Mouse (Mus musculus) layer of hippocampus, postnatal 10 days (tissue): Measurements from ENCODE around the gene Lpin2. TPM values are rescaled to one million over a fixed set of nuclear protein-coding genes. Genes with fewer than 3 reads are reported as not detected.

Experiments
- DNase-seq, 2 experiments: peaks; one replicate each; pipeline ENCODE4 v3.0.0; 2021; ENCODE audit warnings: low spot score in 2 of 2
- total RNA-seq, 2 experiments: library from RNA; stranded (reverse); gene quantifications; 2 replicates each; pipeline ENCODE4 v1.2.3; 2021

Gene Lpin2
- total RNA-seq, 2 experiments from 2014 or later: 71.2 to 79.9 TPM

DNA sequence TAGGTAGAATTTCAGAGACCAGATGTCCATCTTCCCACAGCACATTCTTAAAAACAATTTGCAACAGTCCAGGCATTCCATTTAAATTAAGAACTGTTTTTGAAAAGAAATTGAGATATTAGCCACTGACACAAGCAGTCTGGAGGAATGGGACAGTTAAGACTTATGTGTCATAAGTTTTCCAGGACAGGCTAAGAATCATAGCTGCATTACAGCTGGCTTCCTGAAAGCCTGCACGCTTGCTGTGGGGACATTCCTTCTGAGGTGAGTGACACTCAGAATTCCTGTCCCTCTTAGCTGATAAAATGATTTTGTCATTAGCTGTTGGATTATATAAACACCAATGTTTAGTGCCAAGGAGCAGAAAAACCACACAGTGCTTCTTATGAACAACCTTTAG is 12.7 kb upstream of the Lpin2 start:
- no peak for DNase-seq

DNA sequence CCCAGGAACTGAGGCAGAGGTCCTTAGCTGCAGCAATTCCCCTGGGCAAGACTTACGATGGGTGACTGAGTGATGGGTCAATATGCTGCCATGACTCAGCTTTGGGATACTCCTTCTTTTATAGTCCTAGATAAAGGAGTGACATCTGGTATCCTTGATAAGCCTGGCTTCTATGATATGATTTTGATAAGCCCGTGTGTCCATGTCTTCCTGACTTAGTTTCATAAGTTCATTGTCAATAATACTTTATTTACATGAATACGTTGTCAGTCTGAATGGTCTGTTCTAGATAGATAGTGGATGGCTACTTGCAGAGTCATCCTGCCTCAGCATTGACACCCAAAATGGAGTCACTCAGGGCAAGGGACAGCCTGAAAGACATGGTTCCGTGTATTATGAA is 11.2 kb upstream of the Lpin2 start:
- no peak for DNase-seq

DNA sequence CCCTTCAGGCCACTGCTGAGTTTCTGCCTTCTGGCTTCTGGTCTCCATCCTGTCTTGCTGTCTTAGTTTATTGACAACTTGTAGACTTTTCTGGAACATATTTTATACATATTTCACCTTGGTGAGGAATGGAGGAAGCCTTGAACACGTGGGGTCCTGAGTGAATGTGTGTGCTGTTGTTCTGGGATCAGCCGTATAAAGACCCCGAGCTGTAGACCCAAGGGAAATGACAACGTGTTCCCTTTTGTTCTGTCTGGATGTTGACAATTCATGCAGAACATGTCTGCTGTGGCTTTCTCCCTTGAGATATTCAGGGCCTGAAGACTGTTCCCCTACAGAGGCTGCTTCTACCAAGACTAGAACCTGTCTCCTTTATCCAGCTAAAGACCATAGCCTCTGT is 5.0 kb upstream of the Lpin2 start:
- no peak for DNase-seq

DNA sequence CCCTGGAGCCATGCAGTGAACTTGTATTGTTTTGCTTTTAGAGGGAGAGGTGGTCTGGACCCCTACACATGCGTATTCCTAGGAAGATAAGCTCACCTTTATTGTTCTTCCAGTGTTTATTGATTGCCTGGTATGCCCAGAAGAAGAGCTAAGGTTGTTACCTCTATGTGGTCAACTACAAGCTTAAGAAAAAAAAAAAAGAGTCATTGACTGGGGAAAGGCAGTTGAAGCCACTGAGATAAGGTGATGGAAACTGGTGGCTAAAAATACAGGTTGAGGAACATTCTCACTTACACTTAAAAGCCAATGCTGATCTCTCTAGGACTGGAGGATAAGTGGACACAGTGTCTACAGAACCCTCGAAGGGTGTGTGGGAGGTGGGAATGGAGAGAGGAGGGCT is 4.4 kb upstream of the Lpin2 start:
- no peak for DNase-seq

DNA sequence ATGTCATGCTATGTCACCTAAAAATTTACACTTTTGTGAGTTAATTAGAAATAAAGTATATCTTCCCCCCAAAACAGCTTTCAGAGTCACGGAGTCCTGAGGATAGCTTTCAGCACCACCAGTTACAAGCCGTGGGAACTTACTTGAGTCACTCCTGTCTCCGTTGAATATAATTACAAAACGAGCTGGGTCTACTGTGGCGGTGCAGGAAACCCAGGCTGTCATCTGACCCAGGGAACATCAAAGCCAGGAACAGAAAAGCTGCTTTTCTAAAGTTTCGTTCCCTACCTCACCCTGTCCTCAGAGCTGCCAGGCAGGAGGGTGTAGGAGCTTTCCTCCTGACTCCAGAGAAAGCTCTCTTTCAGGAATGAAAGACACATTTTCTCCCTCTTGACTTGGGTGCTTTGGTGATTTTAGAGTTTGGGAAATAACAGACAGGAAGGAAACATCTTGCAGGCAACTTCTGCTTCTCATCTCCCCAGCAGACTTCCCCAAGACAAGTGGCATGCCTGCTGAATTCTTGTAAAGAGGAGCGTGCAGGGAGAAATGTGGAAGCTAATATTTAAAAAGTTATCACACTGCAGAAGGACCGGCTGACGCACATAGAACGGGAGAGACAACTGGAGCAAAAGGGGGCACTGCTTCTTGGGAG is 3.7 kb upstream of the Lpin2 start:
- DNase-seq: no peak

DNA sequence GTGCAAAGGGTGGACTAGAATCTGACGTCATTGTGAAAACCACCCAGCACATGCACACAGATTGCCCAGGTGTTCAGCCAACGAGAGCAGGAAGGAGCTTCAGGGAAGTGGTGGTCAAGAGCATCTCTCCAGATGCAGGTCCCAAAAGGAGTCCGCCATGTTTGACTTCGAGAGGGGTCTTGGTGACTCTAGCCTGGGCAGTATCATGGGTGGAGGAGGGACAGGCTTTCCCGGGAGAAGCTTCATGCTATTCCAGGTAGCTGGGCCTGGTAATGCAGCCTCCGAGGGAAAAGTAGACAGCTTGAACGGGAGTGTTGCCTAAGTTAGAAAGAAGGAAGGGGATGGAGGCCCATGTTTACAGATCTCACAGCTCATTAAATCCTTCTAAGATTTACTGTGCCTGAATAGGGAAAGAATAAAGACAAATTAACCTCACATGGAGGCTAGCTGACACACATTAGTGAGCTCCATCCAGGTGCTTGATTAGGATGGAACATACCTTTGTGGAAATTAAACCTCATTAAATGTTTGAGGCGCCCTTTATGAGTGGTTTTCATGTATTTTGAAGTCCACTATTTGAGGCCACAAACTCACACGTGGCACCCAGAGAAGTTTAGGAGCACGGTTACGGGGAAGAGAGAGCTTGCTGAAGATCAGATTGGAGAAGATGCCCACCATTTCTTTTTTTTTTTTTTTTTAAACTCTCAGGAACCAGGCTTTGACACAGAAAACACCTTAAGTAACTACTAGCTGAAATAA is 2.6 kb upstream of the Lpin2 start:
- no peak for DNase-seq

DNA sequence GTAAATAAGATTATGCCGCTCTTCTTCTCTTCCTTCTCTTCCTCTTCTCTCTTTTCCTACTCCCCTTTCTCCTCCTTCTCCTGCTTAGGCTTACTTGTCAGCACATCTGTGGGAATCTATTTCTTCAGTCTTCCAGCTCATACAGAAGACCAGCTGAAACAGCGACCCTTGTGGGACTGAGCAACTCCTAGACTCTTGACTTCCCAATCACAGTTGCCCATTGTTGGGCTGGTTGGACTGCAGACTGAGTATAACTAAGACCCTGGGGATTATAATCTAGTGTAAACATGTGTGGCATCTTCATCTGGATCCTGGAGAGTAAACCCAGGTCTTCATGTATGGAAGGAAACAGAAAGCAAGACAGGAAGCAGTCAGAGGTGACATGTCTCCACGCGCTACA is 1.8 kb upstream of the Lpin2 start:
- DNase-seq: no peak

DNA sequence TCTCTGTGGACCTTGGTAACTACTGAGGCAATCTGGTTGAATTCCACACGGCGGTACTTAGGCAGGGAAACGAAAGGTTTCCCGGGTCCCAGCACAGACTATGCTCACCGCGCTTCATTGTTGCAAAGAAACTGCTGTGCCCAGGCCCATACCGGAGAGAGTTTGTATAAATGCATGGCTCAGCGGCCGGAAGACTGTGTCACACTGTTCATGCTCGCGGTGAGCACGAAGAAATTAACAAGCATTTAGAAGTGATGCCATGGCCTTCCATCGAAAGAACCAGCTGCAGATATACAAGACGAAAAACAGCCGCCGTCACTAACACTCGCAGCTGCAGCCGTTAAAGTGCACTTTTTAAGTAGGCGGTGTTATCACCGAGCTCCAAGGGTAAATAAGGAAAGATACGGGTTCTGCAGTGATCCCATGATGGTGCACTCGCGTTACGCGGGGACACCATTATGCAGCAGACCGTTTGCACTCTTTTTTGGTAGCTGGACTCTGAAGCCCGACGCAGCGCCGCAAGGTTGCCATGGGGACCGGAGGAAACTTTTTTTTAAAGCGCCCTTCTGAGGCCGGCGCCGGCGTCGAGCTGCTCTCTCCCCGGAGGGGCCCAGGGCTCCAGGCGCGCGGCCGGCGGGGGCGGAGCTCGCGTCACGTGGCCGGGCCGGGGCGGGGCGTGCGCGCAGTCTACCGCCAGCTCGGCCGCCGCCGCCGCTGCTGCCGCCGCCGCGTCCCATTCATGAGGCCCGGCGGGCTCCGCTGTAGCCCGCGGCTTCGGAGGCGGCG is 704 bp downstream of the Lpin2 start:
- DNase-seq: peak; percentile 88 to 94

DNA sequence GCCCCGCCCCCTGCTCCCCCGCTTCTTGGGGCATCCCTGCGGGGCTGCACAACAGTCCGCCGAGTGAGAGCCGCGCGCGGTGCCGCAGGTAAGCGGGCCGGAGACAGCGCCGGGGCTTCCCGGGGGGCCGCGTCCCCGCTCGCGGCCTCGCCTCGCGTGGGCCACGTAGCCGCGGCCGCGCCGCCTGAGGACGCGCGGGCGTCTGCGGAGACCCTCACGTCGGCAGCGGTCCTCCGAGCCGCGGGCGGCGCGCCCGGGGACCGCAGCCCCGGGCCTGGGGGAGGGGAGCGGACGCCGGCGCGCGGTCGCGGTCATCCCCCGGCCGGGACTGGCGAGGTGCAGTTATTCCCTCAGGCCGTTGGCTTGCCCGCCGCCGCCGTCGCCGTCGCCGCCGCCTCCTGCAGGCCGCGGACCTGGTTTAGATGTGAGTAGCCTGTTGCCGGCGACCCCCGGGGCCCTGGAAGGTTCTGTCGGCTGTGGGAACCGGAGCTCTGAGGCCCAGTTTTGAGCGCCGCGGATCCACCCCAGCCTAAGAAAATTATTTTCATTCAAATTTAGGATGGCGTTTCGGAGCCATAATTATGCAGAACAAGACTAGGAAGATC is 1.4 kb downstream of the Lpin2 start:
- DNase-seq: peak in 1 of 2 experiments; percentile 46

DNA sequence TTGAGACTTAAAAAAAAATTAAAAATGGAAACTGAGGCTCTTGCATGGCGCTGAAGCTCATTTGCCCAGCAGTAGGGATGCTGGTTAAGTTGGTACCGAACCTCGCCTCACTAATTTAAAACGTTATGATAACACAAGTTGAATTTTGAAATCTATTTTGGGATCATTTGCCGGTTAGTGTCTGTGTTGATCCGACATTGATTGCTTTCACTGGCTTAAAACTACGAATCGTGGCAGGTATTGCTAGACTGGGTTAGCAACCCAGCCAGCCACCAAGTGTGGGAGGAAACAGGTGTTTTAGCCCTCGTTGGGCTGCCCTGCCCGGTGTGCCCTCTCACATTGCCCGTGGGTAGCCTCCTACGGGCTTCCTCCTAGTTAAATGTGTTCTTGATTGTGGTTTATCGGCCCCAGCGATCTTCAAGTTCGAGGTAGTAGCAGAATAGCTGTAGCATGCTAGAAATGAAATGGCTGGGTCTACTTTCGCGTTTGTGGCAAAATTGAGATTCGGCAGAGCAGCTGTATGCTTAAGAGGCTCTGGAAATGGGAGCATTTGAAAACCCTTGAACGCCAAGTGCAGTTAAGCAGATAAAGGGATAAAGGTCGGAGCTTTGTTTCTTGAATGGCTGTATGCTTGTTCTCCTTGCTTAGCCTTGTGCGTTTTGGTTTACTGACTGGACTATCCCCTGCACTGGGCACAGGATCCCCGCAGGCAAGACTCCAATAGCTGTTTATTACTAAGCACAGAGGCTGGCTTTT is 2.2 kb downstream of the Lpin2 start:
- peak; percentile 26 to 32 for DNase-seq

DNA sequence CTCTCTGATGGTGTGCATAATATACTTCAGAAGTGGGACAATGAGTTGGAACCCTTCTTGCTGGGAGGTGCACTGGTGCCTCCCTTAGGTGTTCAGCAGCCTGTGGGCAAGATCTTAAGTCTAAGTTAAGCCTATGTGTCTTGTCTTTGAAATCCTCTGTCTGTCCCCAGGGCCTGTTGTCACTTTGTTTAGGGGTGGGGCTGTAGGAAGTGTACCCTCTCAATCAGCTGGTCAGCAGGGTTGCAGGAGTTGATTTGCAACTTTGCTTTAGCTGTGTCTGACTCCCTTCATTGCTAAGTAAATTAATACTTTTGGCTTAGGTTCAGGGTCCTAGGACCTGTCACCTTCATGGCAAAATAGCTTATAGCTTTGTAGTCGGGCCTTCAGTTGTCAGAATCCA is 3.0 kb downstream of the Lpin2 start:
- no peak for DNase-seq

DNA sequence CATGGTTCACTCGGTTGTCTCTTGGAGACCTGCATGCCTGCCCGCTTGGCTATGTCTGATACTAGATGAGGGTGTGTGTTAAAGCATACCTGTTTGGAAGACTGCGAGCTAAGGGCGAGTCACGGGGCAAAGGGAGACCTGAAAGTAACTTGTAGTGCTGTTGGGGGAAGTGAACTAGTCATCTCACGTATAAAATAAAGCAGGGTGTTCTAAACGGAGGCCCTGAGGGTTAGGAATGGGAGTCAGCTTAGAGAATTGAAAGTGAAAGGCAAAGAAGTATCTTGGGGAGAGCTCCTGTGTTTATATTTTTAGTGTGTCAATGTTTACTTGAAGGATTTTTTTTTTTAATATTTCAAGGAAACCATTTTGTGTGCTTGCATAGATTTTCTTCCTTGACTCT is 8.2 kb downstream of the Lpin2 start:
- no peak for DNase-seq

DNA sequence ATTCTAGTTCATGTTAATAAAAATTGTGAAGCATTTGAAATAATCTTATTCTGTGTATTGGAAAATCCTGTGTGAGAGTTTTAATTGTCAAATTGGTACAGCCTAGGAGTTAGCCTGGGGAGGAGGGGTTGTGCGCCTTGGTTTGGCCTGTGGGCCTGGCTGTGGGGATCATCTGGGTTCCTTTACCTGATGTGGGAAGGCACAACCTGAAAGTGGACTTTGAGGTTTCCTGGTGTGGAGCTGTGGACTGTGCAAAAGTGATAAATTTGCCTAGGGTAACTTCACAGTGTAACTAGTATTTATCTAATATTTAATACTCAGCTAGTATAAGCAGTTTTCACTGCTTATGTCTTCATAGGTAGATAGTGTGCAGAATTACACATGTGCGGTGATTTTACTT is 8.7 kb downstream of the Lpin2 start:
- no peak for DNase-seq

DNA sequence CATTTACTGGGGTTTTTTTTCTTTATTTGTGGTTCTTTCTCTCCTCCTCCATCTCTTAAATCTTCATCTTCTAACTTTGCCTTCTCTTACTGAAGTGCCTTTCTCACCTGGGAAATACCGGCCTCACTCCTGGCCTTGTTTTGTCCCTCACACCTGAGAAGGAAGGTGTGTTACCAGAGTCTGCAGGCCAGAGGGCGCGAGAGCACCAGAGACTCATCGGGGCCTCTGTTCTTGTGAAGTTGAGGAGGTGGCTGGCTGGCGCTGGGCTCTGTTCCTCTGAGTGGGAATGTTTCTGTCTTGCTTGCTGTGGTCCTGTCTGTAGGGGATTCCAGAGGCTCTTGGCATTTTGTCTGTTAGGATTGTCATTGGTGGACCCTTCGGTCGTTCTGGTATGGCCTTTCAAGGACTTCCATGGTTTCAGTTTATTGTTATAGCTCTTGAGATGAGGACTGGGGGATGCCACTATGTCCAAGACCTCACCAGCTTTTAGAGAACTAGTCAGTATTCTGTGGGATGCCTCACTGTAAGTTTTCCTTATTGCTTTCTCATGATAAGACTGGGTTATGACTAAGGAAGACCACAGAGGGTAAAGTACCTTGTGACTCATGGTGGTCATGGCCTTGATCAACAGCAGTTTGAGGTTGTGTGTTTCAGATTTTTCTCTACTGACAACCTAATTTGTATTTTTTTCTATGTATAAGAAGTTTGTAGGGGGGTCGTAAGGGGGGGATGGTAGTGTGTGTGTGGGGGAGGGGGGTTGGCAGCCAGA is 9.5 kb downstream of the Lpin2 start:
- no peak for DNase-seq

DNA sequence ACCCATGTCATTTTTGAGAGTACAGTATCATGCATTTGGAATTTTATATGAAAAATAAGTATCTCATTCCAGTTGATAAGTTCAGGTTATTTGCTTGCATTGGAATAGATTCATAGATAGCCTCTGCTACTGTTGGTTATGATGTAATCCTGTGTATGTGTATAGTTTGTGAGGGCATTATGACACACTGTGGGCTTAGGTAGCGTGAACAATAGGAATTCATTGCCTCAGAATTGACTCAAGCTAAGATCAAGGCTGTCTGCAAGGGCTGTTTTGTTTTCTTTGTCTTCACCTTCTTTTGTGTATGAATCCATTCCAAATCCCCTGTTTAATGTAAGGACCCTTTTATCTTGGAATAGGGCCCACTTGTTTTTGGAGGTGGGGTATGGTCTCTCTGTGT is 10.7 kb downstream of the Lpin2 start:
- no peak for DNase-seq

DNA sequence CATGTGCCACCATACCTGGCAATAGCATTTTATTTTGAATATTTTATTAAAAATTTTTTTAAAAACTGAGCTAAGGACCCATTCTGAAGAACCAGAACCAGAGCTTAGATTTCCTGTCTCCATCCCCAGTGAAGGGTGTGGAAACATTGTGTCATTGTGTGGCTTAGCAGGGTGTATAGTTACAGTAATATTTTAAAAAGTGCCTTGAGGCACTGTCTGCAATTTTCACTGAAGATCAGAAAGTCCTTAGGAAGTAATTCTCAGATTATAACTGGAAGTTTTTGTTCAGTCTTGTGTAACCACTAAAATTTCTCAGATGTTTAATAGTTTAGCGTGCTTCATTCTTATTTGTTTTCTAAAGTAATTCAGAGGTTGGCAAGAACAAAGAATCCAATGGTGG is 11.1 kb downstream of the Lpin2 start:
- no peak for DNase-seq

DNA sequence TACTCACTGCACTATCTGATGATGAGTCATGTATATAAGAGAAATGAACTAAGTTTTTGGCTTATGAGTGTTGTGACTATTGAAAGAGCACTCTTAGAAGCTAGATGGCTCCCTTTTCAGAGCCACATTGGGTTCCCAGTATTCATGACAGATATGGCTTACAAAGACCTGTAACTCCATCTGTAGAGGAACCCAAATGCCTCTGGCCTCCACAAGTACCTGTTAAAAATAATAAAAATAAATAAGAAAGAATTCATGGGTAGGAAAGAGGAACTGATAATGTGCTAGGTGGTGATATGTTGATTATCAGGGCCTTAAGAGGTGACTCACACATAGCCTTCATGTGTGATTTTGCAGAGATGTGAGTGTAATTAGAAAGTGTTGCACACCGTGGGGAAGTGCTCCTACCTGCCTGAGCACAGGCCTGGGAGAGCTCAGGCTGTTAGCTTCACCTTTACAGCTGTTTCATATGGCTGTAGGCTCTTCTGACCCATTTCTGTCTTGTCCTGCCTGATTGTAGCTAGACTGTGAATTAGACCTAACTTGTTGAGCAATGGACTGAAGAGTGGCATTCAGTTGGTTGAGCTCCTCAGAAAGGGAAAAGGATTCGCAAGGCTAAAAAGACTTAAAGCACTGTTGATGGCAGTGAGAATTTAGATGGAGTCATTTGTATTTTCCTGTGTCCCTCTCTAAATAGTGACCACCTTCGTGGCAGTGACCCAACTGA is 12.7 kb downstream of the Lpin2 start:
- DNase-seq: no peak

DNA sequence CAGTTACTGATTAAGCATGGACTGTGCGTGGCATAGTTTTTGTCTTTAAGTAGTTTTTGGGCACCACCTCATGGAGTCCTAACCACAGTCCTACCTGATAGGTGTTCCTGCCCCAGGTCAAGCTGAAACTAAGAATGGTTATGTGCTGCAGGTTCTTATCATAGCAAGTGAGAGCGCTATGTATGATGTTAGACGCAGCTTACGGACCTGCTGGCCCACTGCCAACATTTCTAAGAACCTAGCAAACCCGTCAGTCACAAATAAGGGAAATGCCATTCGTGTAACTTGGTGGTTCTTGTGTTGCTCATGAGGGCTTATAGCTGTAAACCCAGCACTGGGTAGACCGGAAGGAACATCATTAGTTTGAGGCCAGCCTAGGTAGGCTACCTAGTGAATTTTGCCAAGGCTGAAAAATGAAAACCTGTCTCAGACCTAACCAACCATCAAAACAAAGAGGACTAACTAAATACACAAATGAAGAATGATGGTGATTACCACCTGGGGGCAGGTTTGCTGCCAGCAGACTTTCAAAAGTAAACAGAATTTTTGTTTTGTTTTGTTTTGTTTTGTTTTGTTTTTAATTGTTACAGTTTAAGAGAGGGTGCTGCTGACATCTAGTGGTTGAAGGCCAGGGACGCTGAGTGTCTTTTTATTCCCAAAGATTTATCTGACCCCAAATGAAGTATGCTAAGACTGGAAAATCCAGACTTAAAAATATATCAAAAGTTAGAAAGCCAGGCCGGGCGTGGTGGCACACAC is 13.5 kb downstream of the Lpin2 start:
- DNase-seq: peak in 1 of 2 experiments; percentile 37

DNA sequence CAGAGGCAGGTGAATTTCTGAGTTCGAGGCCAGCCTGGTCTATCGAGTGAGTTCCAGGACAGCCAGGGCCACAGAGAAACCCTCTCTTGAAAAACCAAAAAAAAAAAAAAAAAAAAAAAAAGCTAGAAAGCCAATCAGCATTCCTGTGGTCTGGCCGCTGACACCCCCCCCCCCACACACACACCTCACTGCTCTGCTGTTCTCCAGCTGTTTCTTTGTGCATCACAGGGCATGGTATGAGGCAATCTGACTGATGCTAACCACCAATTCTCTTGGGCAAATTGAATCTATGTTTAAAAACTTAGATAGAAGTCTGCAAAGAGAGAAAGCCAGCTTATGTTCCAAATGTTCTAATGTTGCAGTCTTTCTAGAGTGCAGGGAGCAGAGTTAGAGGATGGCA is 14.1 kb downstream of the Lpin2 start:
- no peak for DNase-seq
